Mouse (Mus musculus): ENCODE measurements around the gene Mrtfa. TPM values are rescaled to one million over a fixed set of nuclear protein-coding genes. Genes with fewer than 3 reads are reported as not detected.

Gene Mrtfa
- polyA plus RNA-seq, 1 experiment from 2014 or later: 32.0 TPM

GRCm38 (mm10) chr15:80988331-80988730, 202.2 kb downstream of the Mrtfa start:
- WGBS: 38% methylated on average over 1 of the region's 1 CpGs
- Histone ChIP-seq H3K4me1 (replicated peaks) (no peaks in the 10 kb centered on the region), H3K36me3 (no peaks in the 10 kb centered on the region), H3K27ac (no peak overlapping the region), H3K4me2 (replicated peaks) (no peak overlapping the region), H3K9me3 (no peaks in the 10 kb centered on the region), H3K9ac (replicated peaks) (no peak overlapping the region), H3K27me3 (no peaks in the 10 kb centered on the region), H3K4me3 (replicated peaks) (no peak overlapping the region)
- no peak for ATAC-seq

GRCm38 (mm10) chr15:80983264-80983663, 207.3 kb downstream of the Mrtfa start:
- Histone ChIP-seq H3K4me1 (replicated peaks) (peaks cover 13% of the 10 kb centered on the region), H3K36me3 (no peaks in the 10 kb centered on the region), H3K27me3 (no peaks in the 10 kb centered on the region), H3K27ac (no peak overlapping the region), H3K9me3 (no peaks in the 10 kb centered on the region), H3K9ac (replicated peaks) (no peak overlapping the region), H3K4me2 (replicated peaks) (no peak overlapping the region), H3K4me3 (replicated peaks) (no peak overlapping the region)
- ATAC-seq: no peak
- 91% methylated on average over 2 of the region's 2 CpGs for WGBS

- Histone ChIP-seq H3K27ac (no peak overlapping the region), H3K4me3 (replicated peaks) (no peak overlapping the region), H3K36me3 (no peaks in the 10 kb centered on the region), H3K9ac (replicated peaks) (no peak overlapping the region), H3K9me3 (no peaks in the 10 kb centered on the region), H3K27me3 (no peaks in the 10 kb centered on the region), H3K4me2 (replicated peaks) (no peak overlapping the region), H3K4me1 (replicated peaks) (peaks cover 17% of the 10 kb centered on the region)
- WGBS: 95% methylated on average over 4 of the region's 4 CpGs
- no peak for ATAC-seq
Measured at GRCm38 (mm10) chr15:80981176-80981575, 209.4 kb downstream of the Mrtfa start.

DNA sequence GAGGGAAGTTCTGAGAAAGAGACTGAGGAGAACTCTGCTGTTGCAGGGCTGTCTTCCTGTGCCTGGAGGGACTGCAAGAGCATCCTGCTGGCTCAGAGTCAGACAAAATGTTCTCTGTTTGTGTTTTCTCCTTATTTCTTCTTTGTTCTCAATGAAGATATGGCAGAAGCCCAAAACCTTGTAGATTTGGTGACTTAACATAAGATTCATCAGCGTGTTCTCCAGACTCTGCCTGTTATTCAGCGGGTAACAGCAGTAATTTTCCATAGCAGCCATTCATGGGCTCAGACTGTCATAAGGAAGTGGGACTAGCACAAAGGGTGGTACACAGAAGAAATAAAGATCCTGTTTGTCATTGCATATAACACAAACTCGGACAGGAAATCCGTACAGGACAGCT, 210.9 kb downstream of the Mrtfa start:
- Histone ChIP-seq H3K27me3 (no peaks in the 10 kb centered on the region), H3K36me3 (no peaks in the 10 kb centered on the region), H3K27ac (no peak overlapping the region), H3K4me2 (replicated peaks) (no peak overlapping the region), H3K9me3 (no peaks in the 10 kb centered on the region), H3K4me3 (replicated peaks) (no peak overlapping the region), H3K4me1 (replicated peaks) (peaks cover 17% of the 10 kb centered on the region), H3K9ac (replicated peaks) (no peak overlapping the region)
- no peak for ATAC-seq
- WGBS: 87% methylated on average over 4 of the region's 4 CpGs

- Histone ChIP-seq H3K9me3 (no peaks in the 10 kb centered on the region), H3K4me3 (replicated peaks) (peak within 1 kb of the TSS; percentile 88), H3K9ac (replicated peaks) (peak within 1 kb of the TSS; percentile 85), H3K4me2 (replicated peaks) (peak within 1 kb of the TSS; percentile 80), H3K36me3 (no peaks in the 10 kb centered on the region), H3K4me1 (replicated peaks) (peaks cover 17% of the 10 kb centered on the region), H3K27ac (peak within 1 kb of the TSS; percentile 56), H3K27me3 (no peaks in the 10 kb centered on the region)
- ATAC-seq: peak; percentile 97
- under 1% methylated on average over 60 of the region's 67 CpGs for WGBS
Measured at GRCm38 (mm10) chr15:80977620-80978334, 212.8 kb downstream of the Mrtfa start, which contains the start of gene Sgsm3. Gene Sgsm3 (plus strand): TSS chr15:80977765.

- Histone ChIP-seq H3K9ac (replicated peaks) (no peak overlapping the region), H3K36me3 (0 out of 2 replicates have a peak, but pooled peaks cover 3% of the 10 kb centered on the region), H3K27ac (no peak overlapping the region), H3K4me2 (replicated peaks) (no peak overlapping the region), H3K4me3 (replicated peaks) (no peak overlapping the region), H3K9me3 (no peaks in the 10 kb centered on the region), H3K4me1 (replicated peaks) (peaks cover 17% of the 10 kb centered on the region), H3K27me3 (no peaks in the 10 kb centered on the region)
- 92% methylated on average over 3 of the region's 3 CpGs for WGBS
- ATAC-seq: no peak
Measured at GRCm38 (mm10) chr15:80975666-80976065, 214.9 kb downstream of the Mrtfa start.

DNA sequence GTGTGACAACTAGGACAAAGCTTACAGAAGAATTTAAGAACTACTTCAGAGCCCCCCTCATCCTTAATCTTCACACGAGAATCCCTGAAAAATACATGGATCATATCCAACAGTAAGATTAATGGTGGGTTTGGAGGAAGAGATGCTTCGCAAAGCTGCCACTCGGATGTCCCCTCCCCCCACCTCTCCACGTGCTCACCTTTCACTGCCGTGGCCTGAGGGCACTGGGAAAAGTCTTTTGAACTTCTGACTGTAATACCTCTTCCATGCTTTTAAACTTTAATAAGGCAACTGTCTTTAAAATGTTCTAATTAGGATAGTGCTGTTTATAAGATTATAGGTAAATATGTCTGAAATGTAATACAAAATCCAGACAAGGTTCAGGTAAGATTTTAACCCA, 216.2 kb downstream of the Mrtfa start:
- Histone ChIP-seq H3K36me3 (peaks cover 15% of the 10 kb centered on the region), H3K4me1 (replicated peaks) (peaks cover 12% of the 10 kb centered on the region), H3K9ac (replicated peaks) (no peak overlapping the region), H3K9me3 (no peaks in the 10 kb centered on the region), H3K27me3 (no peaks in the 10 kb centered on the region), H3K4me3 (replicated peaks) (no peak overlapping the region), H3K4me2 (replicated peaks) (no peak overlapping the region), H3K27ac (no peak overlapping the region)
- WGBS: 58% methylated on average over 5 of the region's 5 CpGs
- ATAC-seq: no peak

DNA sequence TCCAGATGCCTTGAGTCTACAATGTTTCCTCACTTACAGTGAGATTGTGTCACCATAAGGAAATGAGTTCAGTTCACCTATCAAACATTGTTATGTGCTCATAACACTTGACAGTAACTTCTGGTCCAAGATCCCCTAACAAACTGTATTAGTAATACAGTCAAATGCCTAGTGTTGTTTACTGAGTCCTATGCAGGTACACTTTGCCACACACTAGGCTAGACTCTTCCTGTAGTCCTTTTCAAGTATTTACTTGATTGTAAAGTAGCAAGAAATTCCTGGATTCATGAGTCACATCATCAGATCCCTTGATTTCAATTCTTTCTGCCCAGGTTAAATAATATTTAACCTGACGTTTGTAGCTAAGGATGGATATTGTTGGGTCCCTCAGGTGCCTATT, 221.2 kb downstream of the Mrtfa start:
- no peaks in the 10 kb centered on the region for H3K4me1 ChIP-seq (replicated peaks)
- H3K27ac ChIP-seq: no peak overlapping the region
- no peak overlapping the region for H3K9ac ChIP-seq (replicated peaks)
- peaks cover 58% of the 10 kb centered on the region for H3K36me3 ChIP-seq
- no peaks in the 10 kb centered on the region for H3K9me3 ChIP-seq
- no peaks in the 10 kb centered on the region for H3K27me3 ChIP-seq
- H3K4me3 ChIP-seq (replicated peaks): no peak overlapping the region
- ATAC-seq: no peak
- H3K4me2 ChIP-seq (replicated peaks): no peak overlapping the region
- WGBS: 87% methylated on average over 1 of the region's 1 CpGs

Other genes starting within 250 kb of the Mrtfa start
- 101 TPM in 2 replicates for gene Adsl, start 242.3 kb downstream of the Mrtfa start, polyA plus RNA-seq (2015; fragmentation: Nextera tagmentation; extraction: Ambion mirVana)
- gene Sgsm3, start 213.0 kb downstream of the Mrtfa start, polyA plus RNA-seq (2015; fragmentation: Nextera tagmentation; extraction: Ambion mirVana): 49.4 and 52.5 TPM in 2 replicates
- 2.1 and 2.5 TPM in 2 replicates for gene Mchr1, start 44.7 kb upstream of the Mrtfa start, polyA plus RNA-seq (2015; fragmentation: Nextera tagmentation; extraction: Ambion mirVana)
- gene Slc25a17, start 170.1 kb upstream of the Mrtfa start, polyA plus RNA-seq (2015; fragmentation: Nextera tagmentation; extraction: Ambion mirVana): 133 and 141 TPM in 2 replicates
- gene St13, start 209.3 kb upstream of the Mrtfa start, polyA plus RNA-seq (2015; fragmentation: Nextera tagmentation; extraction: Ambion mirVana): 182 and 203 TPM in 2 replicates
- 9.8 TPM in 2 replicates for gene Xpnpep3, start 209.4 kb upstream of the Mrtfa start, polyA plus RNA-seq (2015; fragmentation: Nextera tagmentation; extraction: Ambion mirVana)
- 1.7 and 2.4 TPM in 2 replicates for gene Dnajb7, start 217.5 kb upstream of the Mrtfa start, polyA plus RNA-seq (2015; fragmentation: Nextera tagmentation; extraction: Ambion mirVana)

Data from midbrain, embryonic 13.5 days (tissue).